Mouse (Mus musculus) hindbrain, embryonic 16.5 days (tissue): ENCODE results near the gene Clcc1. TPM values are rescaled to one million over a fixed set of nuclear protein-coding genes. Genes with fewer than 3 reads are reported as not detected.
A peak's percentile ranks its signal among the peaks of the same experiment; 100 is the strongest.
"Not testable (repeated sequence)": the region's sequence is repeated elsewhere in the genome, so short reads cannot be mapped to it uniquely, and the experiment has no call there.

Source experiments
- ATAC-seq: fragments of 200-750 bp; cut with Nextera tagmentation; 2 replicates; pipeline ENCODE4 v1.8.0; 2017; ENCODE audit warnings: moderate TSS enrichment, moderate library complexity
- H3K27ac ChIP-seq: fragments of 300-500 bp; sonication (generic); 2 replicates; pipeline ENCODE4 v1.5.1; 2014; ENCODE audit warnings: low read depth, mild to moderate bottlenecking, control low read depth, low read length, moderate library complexity
- H3K27me3 ChIP-seq: fragments of 300-500 bp; sonication (generic); replicated peaks from 2 replicates; pipeline ENCODE4 v1.6.1; 2014; ENCODE audit warnings: low read length; ENCODE audit not compliant: control insufficient read depth, insufficient read depth
- H3K36me3 ChIP-seq: fragments of 300-500 bp; sonication (generic); 2 replicates; pipeline ENCODE4 v1.6.1; 2014; ENCODE audit warnings: mild to moderate bottlenecking, low read length, moderate library complexity, mixed read lengths; ENCODE audit not compliant: control insufficient read depth, insufficient read depth
- H3K4me1 ChIP-seq: fragments of 300-500 bp; sonication (generic); 2 replicates; pipeline ENCODE4 v1.6.1; 2014; ENCODE audit warnings: low read depth, low read length; ENCODE audit not compliant: control insufficient read depth, insufficient read depth
- H3K4me2 ChIP-seq: fragments of 300-500 bp; sonication (generic); 2 replicates; pipeline ENCODE4 v1.6.1; 2014; ENCODE audit warnings: mild to moderate bottlenecking, low read length, control low read depth, moderate library complexity
- H3K4me3 ChIP-seq: fragments of 300-500 bp; sonication (generic); 2 replicates; pipeline ENCODE4 v1.5.1; 2014; ENCODE audit warnings: mild to moderate bottlenecking, low read length, control low read depth, moderate library complexity
- H3K9ac ChIP-seq: fragments of 300-500 bp; sonication (generic); 2 replicates; pipeline ENCODE4 v1.6.1; 2014; ENCODE audit warnings: low read depth, mild to moderate bottlenecking, control low read depth, low read length, moderate library complexity
- H3K9me3 ChIP-seq: fragments of 300-500 bp; sonication (generic); 2 replicates; pipeline ENCODE4 v1.6.1; 2014; ENCODE audit warnings: mild to moderate bottlenecking, low read length, moderate library complexity; ENCODE audit not compliant: control insufficient read depth
- WGBS: fragments of 180-500 bp; shearing (Covaris S2); extraction: QIAGEN DNeasy Blood & Tissue Kit; methylation state at CpG from one replicate; pipeline ENCODE4 v1.1.7; 2014; 5-methylcytosine and 5-hydroxymethylcytosine counted together
- polyA plus RNA-seq: library from polyadenylated mRNA; unstranded; fragments of >200 nt; fragmentation: Nextera tagmentation; extraction: Ambion mirVana; gene quantifications from 2 replicates; pipeline ENCODE4 v1.2.1, GENCODE M21; 2015

The Clcc1 gene
- polyA plus RNA-seq = 40.4 and 40.8 TPM in 2 replicates

GRCm38 (mm10) chr3:108653710-108654379 is at the start of gene Clcc1:
Gene Clcc1 (plus strand): TSS chr3:108653913.
- peaks cover 6% of the 10 kb centered on the region; the same call in 1 of the 2 replicates for H3K4me1 ChIP-seq
- no peaks in the 10 kb centered on the region for H3K27me3 ChIP-seq
- H3K27ac ChIP-seq = peak within 1 kb of the TSS; percentile 85

GRCm38 (mm10) chr3:108608906-108609305 is 44.8 kb upstream of the Clcc1 start:
- H3K9ac ChIP-seq = no peak overlapping the region
- no peak overlapping the region for H3K4me3 ChIP-seq
- H3K36me3 ChIP-seq = peaks cover 5% of the 10 kb centered on the region
- H3K9me3 ChIP-seq = no peaks in the 10 kb centered on the region
- H3K4me2 ChIP-seq = no peak overlapping the region
- no peaks in the 10 kb centered on the region for H3K4me1 ChIP-seq
- no peak overlapping the region for H3K27ac ChIP-seq
- H3K27me3 ChIP-seq = no peaks in the 10 kb centered on the region
- 61% methylated on average over 3 of the region's 3 CpGs for WGBS
- no peak for ATAC-seq

More at GRCm38 (mm10) chr3:108653710-108654379, at the start of gene Clcc1:
- Histone ChIP-seq H3K9me3 (no peaks in the 10 kb centered on the region), H3K9ac (peak within 1 kb of the TSS; percentile 91), H3K4me2 (peak within 1 kb of the TSS; percentile 60), H3K36me3 (no peaks in the 10 kb centered on the region), H3K4me3 (peak within 1 kb of the TSS; percentile 79)
- ATAC-seq = peak; percentile 99
- under 1% methylated on average over 57 of the region's 57 CpGs for WGBS

GRCm38 (mm10) chr3:108634761-108635160 is 19.0 kb upstream of the Clcc1 start:
- Histone ChIP-seq H3K9ac (no peak overlapping the region), H3K4me1 (no peaks in the 10 kb centered on the region), H3K27ac (no peak overlapping the region), H3K27me3 (no peaks in the 10 kb centered on the region), H3K4me2 (no peak overlapping the region), H3K4me3 (no peak overlapping the region), H3K36me3 (peaks cover 16% of the 10 kb centered on the region), H3K9me3 (no peaks in the 10 kb centered on the region)
- 94% methylated on average over 5 of the region's 5 CpGs for WGBS
- ATAC-seq = no peak

- Histone ChIP-seq H3K4me3 (no peak overlapping the region), H3K4me2 (no peak overlapping the region), H3K27ac (no peak overlapping the region), H3K9me3 (no peaks in the 10 kb centered on the region), H3K36me3 (peaks cover 19% of the 10 kb centered on the region), H3K27me3 (no peaks in the 10 kb centered on the region), H3K9ac (no peak overlapping the region), H3K4me1 (no peaks in the 10 kb centered on the region)
- no peak for ATAC-seq
- 67% methylated on average over 4 of the region's 4 CpGs for WGBS
These were observed 14.3 kb upstream of the Clcc1 start for GRCm38 (mm10) chr3:108639412-108639811.

- H3K4me2 ChIP-seq = no peak overlapping the region
- no peak for ATAC-seq
- WGBS = 89% methylated on average over 4 of the region's 4 CpGs
- H3K4me1 ChIP-seq = no peaks in the 10 kb centered on the region
- H3K27me3 ChIP-seq = no peaks in the 10 kb centered on the region
- H3K9ac ChIP-seq = no peak overlapping the region
- H3K9me3 ChIP-seq = no peaks in the 10 kb centered on the region
- H3K36me3 ChIP-seq = peaks cover 28% of the 10 kb centered on the region
- H3K27ac ChIP-seq = no peak overlapping the region
- H3K4me3 ChIP-seq = no peak overlapping the region
These were observed 12.7 kb upstream of the Clcc1 start for GRCm38 (mm10) chr3:108640998-108641397.

- WGBS = 92% methylated on average over 3 of the region's 3 CpGs
- no peak overlapping the region for H3K27ac ChIP-seq
- H3K4me3 ChIP-seq = no peak overlapping the region
- H3K36me3 ChIP-seq = peaks cover 16% of the 10 kb centered on the region
- H3K9me3 ChIP-seq = no peaks in the 10 kb centered on the region
- no peaks in the 10 kb centered on the region for H3K4me1 ChIP-seq
- no peak overlapping the region for H3K9ac ChIP-seq
- no peak overlapping the region for H3K4me2 ChIP-seq
- ATAC-seq = no peak
- H3K27me3 ChIP-seq = no peaks in the 10 kb centered on the region
These were observed 8.9 kb upstream of the Clcc1 start for GRCm38 (mm10) chr3:108644856-108645255.

GRCm38 (mm10) chr3:108646036-108646435 is 7.7 kb upstream of the Clcc1 start:
- Histone ChIP-seq H3K4me1 (no peaks in the 10 kb centered on the region), H3K36me3 (peaks cover 16% of the 10 kb centered on the region), H3K27me3 (no peaks in the 10 kb centered on the region), H3K9me3 (no peaks in the 10 kb centered on the region), H3K4me3 (no peak overlapping the region), H3K9ac (no peak overlapping the region), H3K27ac (no peak overlapping the region), H3K4me2 (no peak overlapping the region)
- WGBS = 41% methylated on average over 7 of the region's 7 CpGs
- no peak for ATAC-seq

GRCm38 (mm10) chr3:108647681-108648080 is 6.0 kb upstream of the Clcc1 start:
- H3K36me3 ChIP-seq = peaks cover 16% of the 10 kb centered on the region
- ATAC-seq = 0 out of 2 replicates have a peak, but pooled peaks have one; percentile 21
- not testable (repeated sequence) for H3K4me3 ChIP-seq, H3K9ac ChIP-seq, H3K27ac ChIP-seq, H3K4me2 ChIP-seq, H3K9me3 ChIP-seq, H3K4me1 ChIP-seq, H3K27me3 ChIP-seq
- 43% methylated on average over 5 of the region's 5 CpGs for WGBS

- Histone ChIP-seq H3K4me3 (no peak overlapping the region), H3K9ac (no peak overlapping the region), H3K9me3 (no peaks in the 10 kb centered on the region), H3K27me3 (no peaks in the 10 kb centered on the region), H3K4me2 (peak overlapping the region; percentile 31), H3K27ac (no peak overlapping the region), H3K36me3 (no peaks in the 10 kb centered on the region), H3K4me1 (peaks cover 6% of the 10 kb centered on the region; the same call in 1 of the 2 replicates)
- no peak for ATAC-seq
- 26% methylated on average over 9 of the region's 9 CpGs for WGBS
These were observed 659 bp upstream of the Clcc1 start for GRCm38 (mm10) chr3:108652866-108653642.
